Mouse (Mus musculus): Measurements from ENCODE around the gene Dynll2.

The Dynll2 gene

DNA sequence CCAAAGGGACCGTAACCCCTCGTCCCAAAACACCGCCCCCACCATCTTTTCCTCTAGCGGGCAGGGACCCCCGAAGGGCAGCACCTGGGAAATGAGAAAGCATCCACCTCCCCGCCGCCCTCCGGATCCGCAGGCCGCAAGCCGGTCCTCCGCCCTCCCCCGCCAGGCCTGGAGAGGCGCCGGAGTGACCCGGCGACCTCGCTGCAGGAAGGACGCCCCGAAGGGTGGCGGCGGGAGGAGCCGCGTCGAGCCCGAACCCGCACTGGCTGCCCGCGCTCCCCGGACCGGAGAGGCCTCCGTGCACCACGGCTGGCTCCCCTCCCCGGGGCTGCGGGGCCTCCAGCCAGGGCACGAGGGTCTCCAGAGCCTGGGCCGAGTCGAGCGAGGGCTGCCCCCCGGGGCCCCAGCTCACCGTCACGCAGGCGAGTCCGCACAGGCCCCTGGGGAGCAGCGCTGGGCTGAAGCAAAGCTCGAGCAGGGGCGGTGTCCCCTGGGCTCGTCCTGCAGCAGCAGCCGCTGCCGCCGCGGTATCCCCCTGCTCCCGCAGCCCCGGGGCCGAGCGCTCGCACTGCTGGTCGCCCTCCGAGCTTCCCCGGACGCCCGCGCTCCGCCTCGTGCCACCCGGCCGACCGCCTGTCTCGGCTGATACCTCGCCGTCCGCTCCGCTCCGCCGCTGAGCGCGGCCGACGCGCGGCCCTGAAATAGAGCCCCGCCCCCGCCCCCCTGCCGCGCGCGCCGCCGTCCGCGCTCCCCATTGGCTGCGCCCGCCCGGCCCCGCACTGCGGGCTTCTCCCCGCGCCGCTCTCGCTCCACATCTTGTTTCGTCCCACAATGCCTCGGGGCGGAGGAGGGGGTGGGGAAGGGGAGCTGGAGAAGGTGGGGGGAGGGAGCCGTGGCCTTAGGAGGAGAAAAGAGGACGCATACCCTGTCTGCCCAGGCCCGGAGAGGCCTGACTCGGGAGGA is at the start of gene Dynll2:
TSS of gene Dynll2 (minus strand) at position 703 of the 963 bp plus-strand sequence.
- peak; percentile 96 for DNase-seq (ENCODE audit: low spot score)

DNA sequence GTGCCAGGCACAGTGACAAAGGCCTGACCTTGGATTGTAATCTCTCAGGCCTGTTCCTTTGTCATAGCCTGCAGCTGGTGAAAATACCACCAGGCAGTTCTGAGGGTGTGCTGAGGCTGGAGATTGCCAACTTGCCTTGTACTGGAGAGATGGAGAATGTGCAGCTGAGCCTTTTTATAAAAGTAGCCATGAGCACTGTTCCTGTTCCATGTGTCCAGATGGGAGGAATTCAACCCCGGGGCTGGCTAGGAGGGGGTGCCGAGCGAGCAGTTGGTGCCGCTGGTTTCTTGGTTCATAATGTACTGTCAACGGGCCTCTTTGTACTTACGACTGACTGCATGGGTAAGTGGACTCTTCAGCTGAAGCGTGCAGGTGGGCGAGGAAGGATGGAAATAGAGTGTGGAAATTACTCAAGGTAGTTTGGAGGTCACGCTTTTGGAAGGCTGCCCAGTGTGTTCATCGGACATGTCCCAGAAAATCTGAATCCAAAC is 49.5 kb upstream of the Dynll2 start:
- no peak for DNase-seq (ENCODE audit: low spot score)

DNA sequence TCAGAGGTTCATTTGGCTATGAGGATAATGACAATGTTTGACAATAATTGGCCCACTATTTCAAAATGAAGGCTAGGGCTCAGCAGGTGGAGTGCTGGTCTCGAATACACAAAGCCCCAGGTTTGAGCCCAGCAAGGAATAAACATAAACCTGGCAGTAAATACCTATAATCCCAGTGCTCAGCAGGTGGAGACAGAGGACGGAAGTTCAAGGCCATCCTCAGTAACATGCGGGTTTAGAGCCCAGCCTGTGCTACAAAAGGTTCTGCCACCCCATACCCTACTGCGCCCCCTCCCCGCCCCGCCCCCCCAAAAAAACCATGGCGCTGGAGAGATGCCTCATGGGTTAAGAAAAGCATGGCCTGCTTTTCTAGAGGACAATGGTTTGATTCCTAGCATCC is 48.6 kb upstream of the Dynll2 start:
- DNase-seq (ENCODE audit: low spot score) = no peak

DNA sequence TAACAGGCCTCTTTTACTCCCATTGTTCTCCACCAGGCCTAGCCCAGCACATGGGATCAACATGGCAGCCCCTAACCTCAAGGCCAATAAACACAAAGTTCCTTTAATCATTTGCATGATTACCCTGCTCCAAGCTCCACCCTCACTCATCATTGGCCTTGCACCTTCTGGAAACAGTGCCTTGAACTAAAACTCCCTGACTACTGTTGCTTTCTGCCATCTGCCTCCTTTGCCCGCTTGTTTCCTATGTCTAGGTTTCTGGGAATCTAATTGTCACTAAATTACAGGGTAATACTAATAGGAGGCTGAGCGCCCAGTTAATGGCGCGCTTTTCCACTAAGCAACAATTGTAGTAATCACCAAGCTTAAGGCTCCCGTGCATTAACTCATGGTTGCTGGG is 44.4 kb upstream of the Dynll2 start:
- DNase-seq (ENCODE audit: low spot score) = no peak

DNA sequence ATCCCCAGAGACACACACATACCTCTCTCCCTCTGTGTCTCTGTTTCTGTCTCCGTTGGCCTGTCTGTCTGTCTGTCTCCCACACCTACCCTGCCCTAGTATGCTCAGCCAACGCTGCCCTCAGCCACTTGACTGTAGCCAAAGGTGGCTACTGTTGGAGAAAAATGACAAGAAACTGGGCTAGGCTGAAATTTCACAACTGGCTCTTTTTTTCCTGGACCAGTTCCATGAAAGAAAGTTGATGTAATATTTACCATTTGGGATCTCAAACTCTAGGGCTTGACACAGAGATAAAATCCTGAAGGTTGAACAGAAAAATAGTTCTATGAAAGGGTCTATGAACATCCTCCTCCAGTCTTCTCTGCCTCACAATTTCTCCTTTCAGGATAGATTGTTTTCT is 43.5 kb upstream of the Dynll2 start:
- no peak for DNase-seq (ENCODE audit: low spot score)

DNA sequence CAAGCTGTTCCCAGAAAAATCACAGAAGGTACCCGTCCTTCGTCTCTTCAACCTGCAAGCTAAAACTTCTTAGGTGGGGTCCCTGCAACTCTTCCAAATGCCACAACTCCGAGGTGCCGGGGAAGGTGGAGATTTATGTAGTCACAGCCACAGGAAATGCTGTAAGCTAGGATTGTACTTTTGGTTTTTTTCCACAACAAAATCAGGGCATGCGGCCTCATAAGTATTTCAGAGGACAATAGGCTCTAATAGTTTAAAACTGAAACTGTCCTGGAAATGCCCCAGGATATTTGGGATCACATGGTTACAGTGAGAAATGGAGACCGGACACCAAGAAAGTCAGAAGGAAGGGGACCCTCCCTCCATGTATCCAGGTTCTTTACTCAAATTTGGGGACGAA is 42.9 kb upstream of the Dynll2 start:
- no peak for DNase-seq (ENCODE audit: low spot score)

DNA sequence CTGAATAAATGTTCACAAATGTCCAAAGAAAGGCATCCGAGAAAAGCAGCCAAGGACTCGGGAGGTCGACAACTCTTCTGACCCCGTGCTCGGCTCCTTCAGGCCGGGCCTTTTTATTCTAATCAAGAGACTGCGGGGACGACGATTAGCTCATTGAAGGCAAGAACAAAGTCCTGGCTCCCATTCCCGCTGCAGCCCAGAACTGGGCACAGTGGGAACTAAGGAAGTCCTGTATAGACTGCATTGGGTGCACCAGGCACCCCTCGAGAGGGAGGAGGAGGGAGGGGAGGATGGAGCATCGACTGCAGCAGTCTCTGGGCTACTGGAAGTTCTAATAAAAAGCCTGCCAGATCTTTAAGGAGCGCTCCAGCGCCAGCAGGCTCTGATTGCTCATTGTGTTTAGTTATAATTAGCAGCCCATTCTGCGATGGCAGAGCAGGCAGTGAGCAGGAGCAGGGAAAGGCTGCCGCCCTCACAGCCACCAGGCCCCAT is 40.9 kb upstream of the Dynll2 start:
- DNase-seq (ENCODE audit: low spot score) = no peak

DNA sequence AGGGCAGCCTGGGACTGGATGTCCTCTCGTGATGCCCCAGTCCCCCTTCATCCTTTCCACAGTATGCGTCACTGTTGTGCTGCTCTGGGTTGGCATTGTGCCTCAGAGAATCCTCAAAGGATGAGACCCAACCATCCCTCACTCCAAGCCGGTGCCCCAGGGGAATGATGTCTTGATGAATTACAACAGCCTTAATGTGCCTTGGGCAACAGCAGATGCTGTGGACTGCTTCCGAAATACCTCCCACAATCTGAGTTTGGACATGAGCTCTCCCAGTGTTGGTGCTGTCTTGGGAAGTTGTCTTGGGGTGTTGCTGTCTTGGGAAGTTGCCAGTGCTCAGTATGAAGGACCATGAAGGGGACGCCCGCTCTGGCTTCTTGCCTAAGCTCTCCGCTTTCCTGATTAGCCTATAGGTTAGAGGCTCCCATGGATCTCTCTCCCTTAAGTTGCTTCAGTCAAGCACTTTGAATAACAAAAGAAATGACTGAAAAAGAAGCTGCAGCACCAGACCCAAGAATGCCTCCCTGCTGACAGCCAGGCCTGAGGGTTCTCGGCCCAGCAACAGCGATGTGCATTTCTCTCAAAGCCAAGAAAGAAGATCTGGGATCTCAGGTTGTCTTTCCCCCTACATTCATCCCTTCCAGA is 40.2 kb upstream of the Dynll2 start:
- no peak for DNase-seq (ENCODE audit: low spot score)

DNA sequence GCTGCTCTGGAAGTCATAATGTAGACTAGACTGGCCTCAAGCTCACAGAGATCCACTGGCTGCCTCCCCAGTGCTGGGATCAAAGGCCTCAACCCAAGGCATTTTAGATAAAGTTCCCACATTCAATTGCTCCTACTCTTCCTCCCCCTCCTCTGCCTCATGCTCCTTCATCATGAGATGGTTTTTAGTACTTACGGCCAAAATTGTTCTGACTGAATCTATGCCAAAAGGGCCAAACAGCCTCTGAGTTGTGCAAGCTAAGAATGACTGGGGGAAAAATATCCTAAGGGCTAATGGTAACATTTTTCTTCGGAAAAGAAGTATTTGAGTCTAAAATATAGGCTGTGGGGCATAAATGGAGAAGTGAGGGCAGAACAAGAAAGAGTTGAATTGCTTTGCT is 36.6 kb upstream of the Dynll2 start:
- DNase-seq (ENCODE audit: low spot score) = no peak

DNA sequence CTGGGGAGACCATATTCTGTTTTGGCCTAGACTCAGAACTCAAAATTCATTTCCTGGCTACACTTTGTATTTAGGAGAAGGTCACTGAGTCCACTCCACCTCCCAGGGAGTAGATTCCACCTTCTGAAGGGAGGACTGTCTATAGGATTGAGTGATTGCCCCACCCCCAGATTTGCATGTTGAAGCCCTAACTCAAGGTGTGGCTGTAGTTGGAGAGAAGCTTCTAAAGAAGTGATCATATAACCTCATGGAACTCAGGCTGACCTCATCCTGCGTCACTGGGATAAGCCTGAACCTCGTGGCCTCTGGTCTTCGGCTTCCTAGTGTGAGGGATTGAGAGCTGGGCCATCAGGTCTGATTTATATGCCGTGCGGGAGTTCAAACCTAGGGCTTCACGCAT is 28.5 kb upstream of the Dynll2 start:
- DNase-seq (ENCODE audit: low spot score) = no peak

DNA sequence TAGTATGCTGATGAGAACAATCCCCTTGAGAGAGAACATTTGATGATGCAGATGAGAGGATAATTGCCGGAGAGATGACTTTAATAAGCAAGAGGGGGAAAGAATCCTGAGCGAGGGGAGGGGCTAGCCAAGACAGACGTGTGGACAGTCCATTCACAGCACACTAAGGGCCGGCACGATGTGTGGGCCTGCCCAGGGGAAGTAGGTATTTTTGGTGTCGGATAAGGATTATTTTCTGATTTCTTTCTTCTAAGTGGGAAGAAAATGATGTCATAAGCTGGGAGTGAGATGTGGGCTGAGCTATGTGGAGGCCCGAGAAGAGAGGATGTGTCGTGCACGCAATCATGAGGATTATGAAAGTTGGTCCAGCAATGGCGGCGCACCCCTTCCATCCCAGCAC is 27.8 kb upstream of the Dynll2 start:
- no peak for DNase-seq (ENCODE audit: low spot score)

DNA sequence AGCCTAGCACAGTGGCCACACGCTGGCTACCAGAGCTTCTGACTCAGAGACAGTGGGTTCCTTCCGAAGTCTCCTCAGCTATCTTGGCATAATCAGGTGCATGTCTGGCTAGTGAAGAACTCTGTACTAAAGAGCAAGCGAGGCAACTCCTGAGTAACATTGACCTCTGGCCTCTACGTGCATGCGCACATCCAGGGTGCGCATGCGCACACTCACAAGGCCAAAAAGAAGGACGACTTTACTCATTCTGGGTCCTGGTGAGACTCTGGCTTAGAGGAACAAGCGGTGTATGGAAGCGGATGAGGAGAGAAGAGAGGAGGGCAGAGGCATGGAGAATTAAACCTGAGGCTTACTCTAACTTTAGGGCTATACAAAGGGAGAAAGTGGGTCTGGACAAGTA is 26.3 kb upstream of the Dynll2 start:
- peak; percentile 24 for DNase-seq (ENCODE audit: low spot score)

DNA sequence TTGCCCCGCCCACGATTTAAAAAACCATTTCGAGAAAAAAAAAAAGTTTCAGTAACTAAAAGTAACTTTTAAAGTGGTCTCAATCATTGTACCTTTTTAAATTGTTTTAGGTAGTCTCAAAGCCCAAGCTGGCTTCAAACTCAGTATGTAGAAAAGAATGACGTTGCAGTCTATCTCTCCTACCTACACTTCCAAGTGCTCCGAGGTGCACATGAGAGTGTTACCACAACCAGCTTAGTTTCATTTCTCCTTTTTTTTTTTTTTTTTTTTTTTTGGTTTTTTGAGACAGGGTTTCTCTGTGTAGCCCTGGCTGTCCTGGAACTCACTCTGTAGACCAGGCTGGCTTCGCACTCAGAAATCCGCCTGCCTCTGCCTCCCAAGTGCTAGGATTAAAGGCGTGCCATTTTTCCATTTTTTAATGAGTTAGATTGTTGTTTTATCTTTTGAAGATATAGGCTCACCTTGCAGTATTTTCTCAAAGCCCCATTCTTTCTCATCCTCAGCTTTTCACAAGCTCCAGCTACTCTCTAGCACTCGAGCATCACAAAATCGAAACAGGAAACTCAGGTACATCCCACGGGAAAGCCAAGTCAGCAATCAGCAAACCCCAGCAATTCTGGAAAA is 25.4 kb upstream of the Dynll2 start:
- no peak for DNase-seq (ENCODE audit: low spot score)

DNA sequence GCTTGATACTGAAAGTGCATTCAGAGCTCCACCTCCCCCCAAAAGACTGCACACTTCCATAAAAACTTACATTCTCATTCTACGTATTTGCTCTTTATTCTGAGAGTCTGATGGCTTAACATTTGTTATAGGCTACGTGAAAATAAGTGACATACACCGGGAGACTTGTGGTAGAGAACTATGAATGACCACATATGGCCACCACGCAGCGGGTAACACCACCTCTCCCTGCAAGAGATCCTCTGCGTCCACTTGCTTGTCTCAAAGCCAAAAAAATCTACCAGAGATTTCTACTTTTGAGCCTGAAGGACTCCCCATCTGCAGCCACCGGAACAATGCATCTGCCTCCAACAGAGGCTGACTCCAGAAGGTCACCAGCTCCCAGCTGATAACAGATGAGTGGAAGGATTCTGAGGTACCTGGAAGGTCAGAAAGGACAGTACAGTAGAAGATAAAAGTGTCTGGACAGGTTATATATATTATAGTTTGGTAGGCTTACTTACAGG is 24.6 kb upstream of the Dynll2 start:
- no peak for DNase-seq (ENCODE audit: low spot score)

DNA sequence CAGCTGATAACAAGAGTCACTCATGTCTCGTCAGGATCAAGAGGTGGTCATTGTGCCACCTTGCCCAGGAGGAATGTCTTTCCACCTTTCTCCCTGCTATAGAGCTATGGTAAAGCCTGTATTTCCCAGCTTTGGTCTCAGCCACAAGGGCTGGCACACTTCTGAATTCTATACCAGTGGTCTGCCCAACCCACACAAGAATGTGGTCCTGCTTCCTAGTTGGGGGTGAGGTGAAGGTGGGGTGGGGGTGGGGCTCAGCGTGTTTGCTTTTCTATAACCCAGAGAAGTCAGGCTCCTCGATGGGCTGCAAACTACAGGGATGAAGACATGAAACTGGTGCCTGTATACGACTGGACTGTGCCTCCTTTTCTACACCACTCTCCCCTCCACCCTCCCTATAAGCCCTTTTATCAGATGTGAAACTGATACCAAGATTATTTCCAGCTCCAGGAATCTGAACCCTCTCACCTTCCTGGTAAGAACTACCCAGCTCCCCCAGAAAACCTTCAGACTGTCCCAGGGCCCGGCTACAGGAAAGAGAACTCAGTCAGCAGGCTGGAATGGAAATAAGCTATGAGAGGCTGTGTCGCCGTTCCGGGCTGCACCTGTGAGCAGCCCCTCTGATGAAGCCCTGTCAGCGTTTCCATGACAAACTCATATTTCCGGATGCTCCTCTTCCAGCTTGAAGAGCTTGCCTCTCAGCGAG is 24.0 kb upstream of the Dynll2 start:
- no peak for DNase-seq (ENCODE audit: low spot score)

DNA sequence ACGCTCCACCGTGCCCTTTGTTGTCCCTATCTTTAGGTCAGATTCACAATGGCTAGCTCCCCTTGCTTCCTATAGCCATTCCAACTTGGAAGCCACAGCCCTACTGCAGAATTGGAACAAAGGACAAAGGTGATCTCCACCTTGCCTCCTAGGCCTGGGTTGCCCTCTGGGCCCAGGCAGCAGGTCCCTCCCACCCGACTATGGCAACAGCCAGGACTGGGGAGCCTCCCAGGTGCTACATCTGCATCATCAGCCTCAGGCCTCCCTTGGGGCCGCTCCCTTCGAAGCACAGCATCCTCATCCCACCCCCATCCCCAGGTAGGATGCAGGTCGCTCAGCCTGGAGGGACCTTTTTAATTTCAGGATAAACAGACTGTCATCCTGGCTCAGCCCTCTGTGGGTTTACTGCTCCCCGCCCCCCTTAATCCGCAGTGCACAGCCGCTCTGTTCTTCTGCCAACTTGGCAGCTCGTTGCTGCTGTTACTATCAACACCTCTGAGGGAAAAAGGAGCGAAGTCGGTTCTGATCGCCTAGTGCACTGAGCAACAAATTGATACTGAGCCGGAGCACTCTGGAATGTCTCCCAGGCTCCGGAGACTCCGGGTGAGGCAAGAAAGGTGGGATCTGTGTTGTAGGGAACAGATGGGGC is 22.3 kb upstream of the Dynll2 start:
- no peak for DNase-seq (ENCODE audit: low spot score)

DNA sequence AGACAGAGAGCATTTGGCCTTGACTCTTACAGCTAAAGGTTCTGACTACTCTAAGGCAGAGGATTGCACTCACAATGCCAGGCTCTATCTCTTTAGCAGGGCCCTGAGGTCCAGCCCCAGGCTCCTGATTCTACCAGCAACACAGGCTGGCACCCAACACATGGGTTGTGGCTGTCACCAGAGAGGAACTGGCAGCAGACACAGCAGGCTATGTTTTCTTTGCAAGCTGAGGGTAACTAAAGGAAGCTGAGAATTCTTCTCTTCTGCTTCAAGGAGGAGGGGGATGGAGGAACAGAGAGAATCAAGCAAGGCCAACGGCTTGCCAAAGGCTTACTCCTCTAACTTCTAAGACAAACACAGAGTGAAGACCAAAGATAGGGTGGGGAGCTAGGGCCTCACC is 21.3 kb upstream of the Dynll2 start:
- no peak for DNase-seq (ENCODE audit: low spot score)

DNA sequence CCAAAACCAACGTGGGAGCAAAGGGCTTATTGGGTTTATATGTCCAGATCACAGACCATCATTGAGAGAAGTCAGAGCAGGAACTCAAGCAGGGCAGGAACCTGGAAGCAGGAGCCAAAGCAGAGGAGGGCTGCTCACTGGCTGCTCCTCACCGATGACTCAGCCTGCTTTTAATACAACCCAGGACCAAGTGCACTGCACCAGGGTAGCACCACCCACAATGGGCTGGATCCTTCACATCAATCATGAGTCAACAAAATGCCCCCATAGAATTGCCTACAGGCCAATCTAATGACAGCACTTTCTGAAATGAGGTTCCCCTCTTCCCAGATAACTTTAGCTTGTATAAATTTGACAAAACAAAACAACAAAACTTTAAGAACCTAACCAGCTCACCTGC is 16.8 kb upstream of the Dynll2 start:
- no peak for DNase-seq (ENCODE audit: low spot score)

DNA sequence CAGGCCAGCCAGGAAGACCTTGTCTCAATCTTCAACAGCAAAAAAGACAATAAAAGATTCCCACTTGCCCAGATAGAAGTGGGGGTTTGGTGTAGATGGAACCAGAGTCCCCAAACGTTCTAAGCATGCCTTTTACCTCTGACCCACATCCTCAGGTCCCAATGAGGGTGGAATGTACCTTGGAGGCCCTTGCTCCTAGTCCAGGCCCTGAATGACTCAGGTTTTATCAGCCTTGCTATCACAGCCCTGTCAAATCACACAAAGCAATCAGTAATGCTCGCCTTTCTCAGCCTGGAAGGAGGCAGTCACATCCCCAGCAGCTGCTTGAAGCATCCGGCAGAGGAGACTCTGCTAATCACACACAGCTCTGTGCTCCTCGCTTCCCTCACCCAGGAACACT is 15.4 kb upstream of the Dynll2 start:
- DNase-seq (ENCODE audit: low spot score) = no peak

DNA sequence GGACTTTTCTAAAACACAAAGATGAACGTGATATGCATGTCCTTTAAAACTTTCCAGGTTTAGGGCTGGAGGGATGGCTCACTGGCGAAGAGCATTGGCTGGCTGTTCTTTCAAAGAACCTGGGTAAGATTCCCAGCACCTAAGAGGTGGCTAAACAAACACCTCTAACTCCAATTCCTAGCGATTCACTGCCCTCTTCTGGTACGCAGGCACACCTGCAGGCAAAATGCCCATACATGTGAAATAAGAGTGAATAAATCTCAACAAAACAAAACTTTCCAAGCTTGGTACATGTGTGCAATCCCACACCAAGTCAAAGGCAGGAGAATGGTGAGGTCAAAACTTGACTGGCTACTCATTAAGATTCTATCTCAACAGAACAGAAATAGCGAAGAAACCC is 12.4 kb upstream of the Dynll2 start:
- no peak for DNase-seq (ENCODE audit: low spot score)

DNA sequence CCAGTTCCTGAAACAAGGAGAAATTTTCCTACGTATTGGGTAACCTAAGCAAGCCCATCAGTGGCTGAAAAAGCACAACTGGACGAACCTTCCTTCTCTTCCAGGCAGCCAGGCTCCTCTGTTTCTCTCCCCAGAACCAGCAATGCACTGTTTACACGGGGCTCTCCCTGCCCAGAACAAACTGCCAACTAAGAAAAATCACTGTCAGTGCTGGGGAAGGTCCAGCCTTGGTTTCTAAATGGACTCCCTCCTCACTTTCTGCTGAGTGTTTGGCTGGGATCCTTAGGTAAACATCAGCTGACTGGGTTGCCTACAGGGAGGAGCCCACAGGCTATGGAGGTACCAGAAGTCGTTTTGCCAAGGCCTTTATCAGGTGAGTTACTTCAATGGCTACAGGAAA is 4.5 kb upstream of the Dynll2 start:
- peak; percentile 72 for DNase-seq (ENCODE audit: low spot score)
